Mouse (Mus musculus) bone marrow, adult 2 months (tissue): ENCODE data around the gene Clps. TPM values are rescaled to one million over a fixed set of nuclear protein-coding genes. Genes with fewer than 3 reads are reported as not detected.

ENCODE experiments used
- H3K27ac ChIP-seq: fragments of 200-500 bp; 2 replicates; pipeline ENCODE4 v1.5.1; 2012; ENCODE audit warnings: low read depth, mild to moderate bottlenecking, control low read depth, inconsistent platforms, low read length; ENCODE audit not compliant: control insufficient read depth, poor library complexity, insufficient read depth
- H3K4me1 ChIP-seq: fragments of 200-500 bp; 2 replicates; pipeline ENCODE4 v1.6.1; 2011; ENCODE audit warnings: low read length; ENCODE audit not compliant: control insufficient read depth, insufficient read depth
- H3K4me3 ChIP-seq: fragments of 200-500 bp; replicated peaks from 2 replicates; pipeline ENCODE3; 2011; ENCODE audit warnings: mild to moderate bottlenecking, low read depth, low read length, control low read depth; ENCODE audit not compliant: control insufficient read depth
- CTCF ChIP-seq: fragments of 200-500 bp; IDR thresholded peaks from 2 replicates; pipeline ENCODE4 v1.5.1; 2011; ENCODE audit warnings: low read length, control low read depth; ENCODE audit not compliant: control insufficient read depth, insufficient read depth
- POLR2A ChIP-seq: fragments of 200-500 bp; IDR thresholded peaks from 2 replicates; pipeline ENCODE4 v1.6.1; 2011; ENCODE audit warnings: low read depth, mild to moderate bottlenecking, control low read depth, low read length, borderline replicate concordance; ENCODE audit not compliant: control insufficient read depth
- WGBS: fragments of 180-500 bp; shearing (Covaris S2); methylation state at CpG from one replicate; pipeline ENCODE4 v1.1.7; 2018; 5-methylcytosine and 5-hydroxymethylcytosine counted together
- polyA plus RNA-seq: library from polyadenylated mRNA; stranded (reverse); fragments of >200 nt; gene quantifications from 2 replicates; pipeline ENCODE4 v1.2.4, GENCODE M21; 2011; ENCODE audit warnings: low replicate concordance; ENCODE audit not compliant: missing spikeins, insufficient read depth, insufficient read length

The Clps gene
- polyA plus RNA-seq, 1 experiment: not detected

DNA sequence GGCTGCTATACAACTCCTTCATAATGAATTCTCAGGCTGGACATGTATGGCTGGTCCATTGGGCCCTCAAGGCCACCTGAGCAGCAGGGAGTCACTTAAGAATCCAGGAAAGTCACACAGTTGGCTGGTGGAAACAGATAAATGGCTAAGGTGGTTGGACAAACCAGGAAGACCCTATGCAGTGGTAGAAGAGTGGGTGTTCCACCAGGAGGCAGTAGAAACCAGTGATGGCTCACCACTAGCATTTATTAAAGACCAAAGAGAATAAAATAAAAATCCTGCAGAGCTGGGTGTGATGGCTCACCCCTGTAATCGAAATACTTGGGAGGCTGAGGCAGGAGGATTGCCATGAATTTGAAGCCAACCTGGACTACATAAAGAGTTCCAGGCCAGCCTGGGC lies 13.6 kb downstream of the Clps start:
- 75% methylated on average over 1 of the region's 1 CpGs for WGBS
- Histone ChIP-seq H3K4me3 (no peak overlapping the region), H3K27ac (no peak overlapping the region), H3K4me1 (no peaks in the 10 kb centered on the region)
- TF ChIP-seq CTCF (no peak), POLR2A (no peak)

DNA sequence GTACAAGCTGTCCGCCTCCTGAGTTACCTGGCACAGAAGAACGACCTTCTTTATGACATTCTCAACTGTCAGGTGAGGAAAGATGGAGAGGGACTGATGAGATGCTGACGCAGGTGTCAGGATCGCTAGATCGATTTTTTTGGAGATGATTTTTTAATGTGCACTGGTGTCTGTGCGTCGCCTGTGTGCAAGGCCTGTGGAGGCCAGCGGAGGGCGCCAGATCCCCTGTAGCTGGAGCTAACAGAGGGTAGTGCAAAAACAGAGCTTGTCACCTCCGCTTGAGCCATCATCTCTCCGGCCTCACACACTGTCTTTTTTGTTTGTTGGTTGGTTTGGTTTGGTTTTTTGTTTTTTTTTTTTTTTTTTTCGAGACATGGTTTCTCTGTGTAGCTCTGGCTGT lies 22.7 kb downstream of the Clps start:
- Histone ChIP-seq H3K27ac (no peak overlapping the region), H3K4me1 (no peaks in the 10 kb centered on the region), H3K4me3 (no peak overlapping the region)
- TF ChIP-seq POLR2A: no peak
- TF ChIP-seq CTCF: no peak
- WGBS: 60% methylated on average over 12 of the region's 12 CpGs

DNA sequence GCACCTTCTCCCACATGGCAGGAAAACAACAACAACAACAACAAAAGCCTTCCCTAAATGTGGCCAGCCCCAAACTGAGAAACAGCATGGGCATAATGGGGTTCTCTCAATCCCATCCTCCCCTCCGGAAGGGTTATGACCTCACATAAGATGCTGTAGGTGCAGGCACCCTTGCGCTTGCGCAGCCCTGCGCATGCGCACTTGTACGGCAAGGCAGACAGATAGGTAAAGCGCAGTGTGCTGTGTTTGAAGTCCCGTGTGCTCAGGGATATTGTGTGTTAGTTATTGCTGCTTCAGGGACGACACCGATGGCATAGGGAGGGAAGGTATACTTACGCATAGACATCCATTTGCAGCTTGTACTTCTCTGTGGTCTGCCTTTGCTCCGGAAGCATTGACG lies 27.2 kb downstream of the Clps start:
- Histone ChIP-seq H3K4me3 (no peak overlapping the region), H3K4me1 (no peaks in the 10 kb centered on the region; the same call in 1 of the 2 replicates), H3K27ac (no peak overlapping the region)
- no peak for TF ChIP-seq POLR2A
- WGBS: 88% methylated on average over 13 of the region's 13 CpGs

DNA sequence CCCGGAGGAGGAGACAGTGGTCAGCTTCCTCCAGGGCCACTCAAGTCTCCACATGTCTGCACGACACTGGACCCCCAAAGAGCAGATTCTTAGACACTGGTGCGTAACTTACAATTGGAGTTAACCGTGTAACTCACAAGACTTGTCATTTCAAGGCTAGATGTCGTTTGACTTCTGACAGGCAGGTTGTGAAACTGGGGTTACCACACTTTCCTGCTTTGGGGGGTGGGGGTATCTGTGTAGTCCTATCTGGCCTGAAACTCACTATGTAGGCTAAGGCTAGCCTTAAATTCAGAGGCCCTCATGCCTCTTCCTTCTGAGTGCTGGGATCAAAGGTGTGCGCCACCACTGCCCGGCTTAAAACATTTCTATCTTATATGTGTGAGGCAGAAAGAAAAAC lies 28.0 kb downstream of the Clps start:
- WGBS: 46% methylated on average over 7 of the region's 7 CpGs
- H3K4me1 ChIP-seq: peaks cover 3% of the 10 kb centered on the region
- peak overlapping the region; percentile 61; the same call in 1 of the 2 replicates for H3K27ac ChIP-seq
- no peak overlapping the region for H3K4me3 ChIP-seq
- TF ChIP-seq POLR2A: no peak
- TF ChIP-seq CTCF: no peak

DNA sequence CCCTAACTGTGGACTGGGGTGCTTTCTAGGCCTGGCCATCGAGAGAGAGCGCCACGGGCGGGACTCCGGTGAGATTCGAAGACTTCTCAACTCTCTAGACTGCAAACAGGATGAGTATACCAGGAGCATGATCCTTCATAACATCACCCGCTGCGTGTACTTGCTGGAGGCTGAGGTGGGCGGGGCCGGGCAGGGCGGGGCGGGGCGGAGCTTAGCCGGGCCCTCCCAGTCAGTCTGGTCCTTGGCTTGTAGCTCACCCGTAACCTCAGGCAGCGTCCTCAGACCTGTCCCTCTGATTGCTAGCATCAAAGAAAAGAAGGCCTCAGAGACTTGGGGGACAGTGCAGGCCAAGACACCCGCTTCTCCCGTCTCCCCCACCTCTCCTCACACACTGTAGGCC lies 28.6 kb downstream of the Clps start:
- peak overlapping the region; percentile 61; the same call in 1 of the 2 replicates for H3K27ac ChIP-seq
- TF ChIP-seq CTCF (no peak), POLR2A (no peak)
- peaks cover 5% of the 10 kb centered on the region for H3K4me1 ChIP-seq
- WGBS: 36% methylated on average over 18 of the region's 18 CpGs
- H3K4me3 ChIP-seq: peak overlapping the region; percentile 31

DNA sequence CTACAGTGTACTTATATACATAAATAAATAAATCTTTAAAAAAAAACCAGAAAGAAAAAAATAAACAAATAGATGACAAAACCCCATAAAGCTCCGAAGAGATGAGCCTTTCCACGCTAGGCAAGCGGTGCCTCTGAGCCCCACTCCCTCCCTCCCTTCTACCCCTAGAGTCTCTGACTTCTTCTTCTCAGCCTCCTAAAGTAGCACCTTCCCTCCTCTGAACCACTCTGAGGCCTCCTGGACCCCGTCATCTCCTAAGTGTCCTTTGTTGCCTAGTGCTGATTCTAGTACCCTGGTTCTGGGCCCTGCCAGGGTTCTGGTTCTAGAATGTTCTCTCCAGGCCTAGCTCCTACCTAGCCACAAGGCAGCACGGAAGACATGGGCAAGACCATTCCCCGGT lies 30.1 kb downstream of the Clps start, which contains the start of gene Armc12:
TSS of gene Armc12 (plus strand) at position 301 of the 400 bp plus-strand sequence.
- H3K4me1 ChIP-seq: peaks cover 5% of the 10 kb centered on the region
- 88% methylated on average over 6 of the region's 6 CpGs for WGBS
- H3K4me3 ChIP-seq: no peak within 1 kb of the TSS
- no peak within 1 kb of the TSS for H3K27ac ChIP-seq
- TF ChIP-seq CTCF (no peak), POLR2A (no peak)

DNA sequence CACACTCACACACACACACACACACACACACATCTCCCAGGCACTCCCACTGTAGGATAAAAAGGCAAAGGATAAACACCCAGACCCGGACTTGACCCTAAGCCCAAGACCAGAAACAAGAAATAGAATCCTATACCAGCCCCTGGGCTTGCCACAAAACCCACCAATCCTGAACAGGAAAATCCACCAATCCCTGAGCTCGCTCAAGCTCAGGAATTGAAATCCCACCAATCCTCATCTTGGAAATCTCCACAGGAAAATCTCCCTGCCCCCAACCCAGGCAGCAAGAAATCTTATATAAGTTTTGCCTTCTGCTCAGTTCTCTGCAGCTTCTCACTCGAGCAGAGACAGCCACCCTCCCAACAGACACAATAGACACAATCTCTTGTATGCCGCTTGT lies 31.4 kb downstream of the Clps start:
- 72% methylated on average over 4 of the region's 4 CpGs for WGBS
- TF ChIP-seq CTCF: no peak
- TF ChIP-seq POLR2A: no peak
- no peak overlapping the region for H3K4me3 ChIP-seq
- no peak overlapping the region for H3K27ac ChIP-seq
- peaks cover 5% of the 10 kb centered on the region for H3K4me1 ChIP-seq

DNA sequence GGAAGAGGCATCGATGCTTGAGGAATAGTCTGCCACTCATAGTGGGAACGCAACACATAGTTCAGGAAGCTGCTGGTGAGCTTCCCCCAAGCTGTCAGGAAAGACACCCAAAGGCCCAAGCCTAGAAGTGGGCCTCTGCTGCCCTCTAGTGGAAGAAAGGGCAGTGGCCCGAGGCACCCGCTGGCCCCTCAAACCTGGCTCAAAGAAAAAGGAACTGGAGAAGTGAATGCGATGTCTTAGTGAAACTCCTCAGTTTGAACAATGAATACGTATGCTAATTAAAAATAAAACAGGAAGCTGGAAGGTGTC lies 32.6 kb downstream of the Clps start:
- peak overlapping the region; percentile 38 for H3K27ac ChIP-seq
- 1% methylated on average over 6 of the region's 6 CpGs for WGBS
- TF ChIP-seq CTCF: peak; percentile 95
- TF ChIP-seq POLR2A: no peak
- peak overlapping the region; percentile 28 for H3K4me3 ChIP-seq
- peaks cover 5% of the 10 kb centered on the region for H3K4me1 ChIP-seq

DNA sequence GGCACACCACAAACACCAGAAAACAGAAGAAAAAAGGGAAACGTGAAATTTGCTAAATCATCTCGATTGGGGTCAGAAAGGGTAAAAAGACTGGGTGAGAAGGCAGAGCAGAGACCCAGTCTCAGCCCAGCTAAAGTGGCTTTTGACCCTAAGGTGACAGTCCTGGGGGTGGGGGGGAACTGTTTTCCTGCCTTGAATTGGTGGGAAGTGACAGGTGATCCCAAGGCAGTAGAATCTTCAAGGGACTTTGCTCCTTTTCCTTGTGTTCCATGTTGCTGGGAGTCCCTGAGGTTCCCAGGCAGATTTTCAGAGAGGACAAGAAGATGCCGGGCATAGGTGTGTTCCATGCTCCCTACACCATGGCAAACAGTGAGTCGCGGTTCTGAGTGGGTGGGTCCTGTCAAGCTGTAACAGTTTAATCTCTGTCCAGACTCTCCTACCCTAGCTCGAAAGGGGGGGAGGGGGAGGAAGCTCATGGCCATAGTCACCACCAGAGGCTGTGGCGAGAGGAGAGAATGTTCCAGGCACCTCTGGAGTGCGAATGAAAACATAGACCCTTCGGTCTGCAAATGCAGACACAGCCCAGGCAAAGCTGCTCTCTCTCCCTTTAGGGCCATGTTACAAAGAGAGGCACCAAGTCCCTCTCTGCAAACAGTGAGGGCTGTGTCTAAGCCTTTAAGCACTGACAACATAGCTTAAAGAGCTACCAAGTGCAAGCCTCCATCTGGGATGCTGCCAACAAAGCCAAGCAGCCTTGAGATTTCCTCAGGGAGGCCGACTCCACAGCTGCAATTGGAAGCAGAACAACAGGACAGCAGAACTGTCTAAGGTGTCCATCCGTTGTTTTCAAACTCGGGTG lies 33.2 kb downstream of the Clps start:
- TF ChIP-seq CTCF (no peak), POLR2A (no peak)
- 16% methylated on average over 12 of the region's 12 CpGs for WGBS
- peaks cover 5% of the 10 kb centered on the region for H3K4me1 ChIP-seq
- H3K4me3 ChIP-seq: peak overlapping the region; percentile 28
- peak overlapping the region; percentile 38 for H3K27ac ChIP-seq
